Mouse (Mus musculus) MEL (cell line): ENCODE measurements at regions not wholly inside any gene's neighbourhood (a gene's known extent, or its start where the extent isn't known, plus 50 kb on each side); places are given as distances from the start of the nearest gene placed in this dataset.

ENCODE experiments used
- DNase-seq: peaks from one replicate; pipeline ENCODE4 v3.0.0; 2011; ENCODE audit warnings: low read depth, low spot score
- H3K27ac ChIP-seq: 2 replicates; pipeline ENCODE4 v1.5.1; 2012; ENCODE audit warnings: low read depth, mild to moderate bottlenecking, control low read depth, low read length, moderate library complexity; ENCODE audit not compliant: control insufficient read depth
- H3K27me3 ChIP-seq, 2 experiments: fragments of 150-350 bp in 1 of 2; sonication (generic) in 1 of 2; 2 replicates each; pipeline ENCODE4 v1.6.1; 2012; ENCODE audit warnings: low read length in 2 of 2, mild to moderate bottlenecking in 2 of 2, improper control_type of control experiment in 1 of 2, moderate library complexity in 1 of 2; ENCODE audit not compliant: insufficient read depth in 2 of 2, control insufficient read depth in 1 of 2
- H3K36me3 ChIP-seq, 2 experiments: 2 replicates each; pipeline ENCODE4 v1.6.1; 2012 to 2014; ENCODE audit warnings: low read length in 2 of 2, improper control_type of control experiment in 1 of 2, inconsistent platforms in 1 of 2, mild to moderate bottlenecking in 1 of 2; ENCODE audit not compliant: insufficient read depth in 2 of 2, control insufficient read depth in 1 of 2
- H3K4me1 ChIP-seq, 2 experiments: fragments of 150-350 bp in 1 of 2; sonication (generic) in 1 of 2; 2 replicates each; pipeline ENCODE4 v1.6.1; 2012; ENCODE audit warnings: low read length in 2 of 2, improper control_type of control experiment in 1 of 2, mild to moderate bottlenecking in 1 of 2; ENCODE audit not compliant: insufficient read depth in 2 of 2, control insufficient read depth in 1 of 2
- H3K4me3 ChIP-seq, 2 experiments: fragments of 150-350 bp in 1 of 2; sonication (generic) in 1 of 2; 2 replicates each; pipeline ENCODE4 v1.5.1; 2012; ENCODE audit warnings: low read depth in 2 of 2, low read length in 2 of 2, mild to moderate bottlenecking in 2 of 2, moderate library complexity in 2 of 2, control low read depth in 1 of 2, improper control_type of control experiment in 1 of 2; ENCODE audit not compliant: control insufficient read depth in 1 of 2, insufficient read depth in 1 of 2
- H3K79me2 ChIP-seq: 2 replicates; pipeline ENCODE4 v1.6.1; 2012; ENCODE audit warnings: mild to moderate bottlenecking, low read length, moderate library complexity; ENCODE audit not compliant: control insufficient read depth, poor library complexity, insufficient read depth
- H3K9ac ChIP-seq: 2 replicates; pipeline ENCODE4 v1.6.1; 2012; ENCODE audit warnings: low read depth, mild to moderate bottlenecking, control low read depth, low read length, moderate library complexity; ENCODE audit not compliant: control insufficient read depth, poor library complexity, severe bottlenecking
- H3K9me3 ChIP-seq: fragments of 150-350 bp; sonication (generic); replicated peaks from 2 replicates; pipeline ENCODE4 v1.6.1; 2012; ENCODE audit warnings: mild to moderate bottlenecking, low read length, improper control_type of control experiment, moderate library complexity; ENCODE audit not compliant: insufficient read depth
- BHLHE40 ChIP-seq: IDR thresholded peaks from 2 replicates; pipeline ENCODE4 v1.6.1; 2012; ENCODE audit warnings: low read depth, mild to moderate bottlenecking, inconsistent platforms, low read length, improper control_type of control experiment, borderline replicate concordance
- CTCF ChIP-seq, 3 experiments: IDR thresholded peaks in 2 of 3; conservative IDR thresholded peaks in 1 of 3; 2 replicates each; pipeline ENCODE4 v1.5.1; 2011 to 2012; ENCODE audit warnings: low read length in 3 of 3, low read depth in 2 of 3, mild to moderate bottlenecking in 2 of 3, improper control_type of control experiment in 1 of 3, inconsistent platforms in 1 of 3, mixed read lengths in 1 of 3, moderate library complexity in 1 of 3; ENCODE audit not compliant: control insufficient read depth in 1 of 3, insufficient read depth in 1 of 3, poor library complexity in 1 of 3, severe bottlenecking in 1 of 3
- E2F4 ChIP-seq: IDR thresholded peaks from 2 replicates; pipeline ENCODE4 v1.6.1; 2011; ENCODE audit warnings: low read depth, low read length, improper control_type of control experiment, borderline replicate concordance
- HCFC1 ChIP-seq: IDR thresholded peaks from 2 replicates; pipeline ENCODE4 v1.6.1; 2012; ENCODE audit warnings: low read depth, mild to moderate bottlenecking, inconsistent platforms, low read length, improper control_type of control experiment, moderate library complexity
- JUND ChIP-seq: IDR thresholded peaks from 2 replicates; pipeline ENCODE4 v1.6.1; 2011; ENCODE audit warnings: low read depth, mild to moderate bottlenecking, improper control_type of control experiment, low read length
- MAFK ChIP-seq: IDR thresholded peaks from 2 replicates; pipeline ENCODE4 v1.6.1; 2011; ENCODE audit warnings: low read depth, mild to moderate bottlenecking, low read length, improper control_type of control experiment, borderline replicate concordance
- MAX ChIP-seq: IDR thresholded peaks from 2 replicates; pipeline ENCODE4 v1.6.1; 2011; ENCODE audit warnings: low read length, improper control_type of control experiment
- MAZ ChIP-seq: IDR thresholded peaks from 2 replicates; pipeline ENCODE4 v1.6.1; 2012; ENCODE audit warnings: low read depth, mild to moderate bottlenecking, inconsistent platforms, low read length, improper control_type of control experiment
- MXI1 ChIP-seq: IDR thresholded peaks from 2 replicates; pipeline ENCODE4 v1.6.1; 2011; ENCODE audit warnings: mild to moderate bottlenecking, low read depth, low read length, improper control_type of control experiment
- MYB ChIP-seq: IDR thresholded peaks from 2 replicates; pipeline ENCODE4 v1.6.1; 2011; ENCODE audit warnings: mild to moderate bottlenecking, low read depth, low read length, improper control_type of control experiment
- NRF1 ChIP-seq: IDR thresholded peaks from 2 replicates; pipeline ENCODE4 v1.6.1; 2014; ENCODE audit warnings: low read depth, mild to moderate bottlenecking, inconsistent platforms, low read length, improper control_type of control experiment, moderate library complexity; ENCODE audit not compliant: poor library complexity, insufficient read depth, severe bottlenecking
- POLR2AphosphoS2 ChIP-seq: IDR thresholded peaks from 2 replicates; pipeline ENCODE4 v1.6.1; 2011; ENCODE audit warnings: low read length, improper control_type of control experiment
- RAD21 ChIP-seq: IDR thresholded peaks from 2 replicates; pipeline ENCODE4 v1.6.1; 2011; ENCODE audit warnings: mild to moderate bottlenecking, low read depth, low read length, improper control_type of control experiment
- SMC3 ChIP-seq: IDR thresholded peaks from 2 replicates; pipeline ENCODE4 v1.6.1; 2011; ENCODE audit warnings: low read depth, low read length, improper control_type of control experiment
- TAL1 ChIP-seq: IDR thresholded peaks from 2 replicates; pipeline ENCODE4 v1.6.1; 2012; ENCODE audit warnings: mild to moderate bottlenecking, inconsistent platforms, low read length, moderate library complexity, mixed read lengths
- TBP ChIP-seq: IDR thresholded peaks from 2 replicates; pipeline ENCODE4 v1.8.0; 2011; ENCODE audit warnings: low read depth, low read length, improper control_type of control experiment
- TCF12 ChIP-seq: IDR thresholded peaks from 2 replicates; pipeline ENCODE4 v1.6.1; 2014; ENCODE audit warnings: low read depth, mild to moderate bottlenecking, inconsistent platforms, low read length, improper control_type of control experiment, moderate library complexity
- UBTF ChIP-seq: IDR thresholded peaks from 2 replicates; pipeline ENCODE4 v1.6.1; 2012; ENCODE audit warnings: low read depth, mild to moderate bottlenecking, inconsistent platforms, low read length, improper control_type of control experiment, moderate library complexity, borderline replicate concordance; ENCODE audit not compliant: insufficient read depth
- USF1 ChIP-seq: IDR thresholded peaks from 2 replicates; pipeline ENCODE4 v1.6.1; 2014; ENCODE audit warnings: low read depth, mild to moderate bottlenecking, inconsistent platforms, low read length, improper control_type of control experiment, moderate library complexity
- USF2 ChIP-seq, 2 experiments: IDR thresholded peaks; 2 replicates each; pipeline ENCODE4 v1.6.1; 2011 to 2012; ENCODE audit warnings: improper control_type of control experiment in 2 of 2, low read length in 2 of 2, borderline replicate concordance in 1 of 2, inconsistent platforms in 1 of 2, low read depth in 1 of 2, mild to moderate bottlenecking in 1 of 2; ENCODE audit not compliant: insufficient read depth in 1 of 2
- ZC3H11A ChIP-seq: IDR thresholded peaks from 2 replicates; pipeline ENCODE4 v1.6.1; 2012; ENCODE audit warnings: low read depth, mild to moderate bottlenecking, inconsistent platforms, low read length, improper control_type of control experiment
- ZMIZ1 ChIP-seq: IDR thresholded peaks from 2 replicates; pipeline ENCODE4 v1.6.1; 2012; ENCODE audit warnings: low read depth, mild to moderate bottlenecking, inconsistent platforms, low read length, improper control_type of control experiment, moderate library complexity
- ZNF384 ChIP-seq: IDR thresholded peaks from 2 replicates; pipeline ENCODE4 v1.6.1; 2012; ENCODE audit warnings: low read depth, mild to moderate bottlenecking, inconsistent platforms, low read length, improper control_type of control experiment

DNA sequence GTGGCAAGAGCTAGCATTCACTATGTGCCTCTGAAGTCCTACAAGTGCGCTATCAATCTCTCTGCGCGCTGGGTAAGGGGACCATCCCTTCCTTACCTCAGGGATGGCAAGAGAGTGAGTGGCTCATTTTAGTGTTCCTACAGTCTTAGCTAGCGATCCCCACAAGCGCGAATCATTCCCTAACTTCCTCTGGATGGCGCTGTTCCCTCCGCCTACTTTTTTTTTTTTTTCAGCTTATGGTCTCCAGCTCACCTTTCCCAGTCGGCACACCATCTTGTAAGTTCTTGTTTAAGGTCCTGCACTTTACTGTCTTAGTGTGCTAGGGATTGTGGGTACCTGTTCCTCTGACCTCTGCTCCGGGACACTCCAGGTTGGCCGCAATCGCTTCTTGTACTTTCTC lies 215.7 kb upstream of the Hes1 start:
- TF ChIP-seq POLR2AphosphoS2 (no peak), ZNF384 (peak; percentile 80), CTCF (IDR thresholded peaks at IDR 0.05 in 2 of 3, conservative IDR thresholded peaks at IDR 0.05 in 1 of 3; ENCODE audit: control insufficient read depth in 1 of 3, insufficient read depth in 1 of 3, low read depth in 2 of 3, low read length in 3 of 3, poor library complexity in 1 of 3, severe bottlenecking in 1 of 3) (peak; percentile 19 to 25 (median 21); a peak in 2 of 6 replicates), NRF1 (no peak)
- TF ChIP-seq, all 39 proteins: peak for 2
- H3K4me1 ChIP-seq = peaks cover 36 to 49% of the 10 kb centered on the region in 2 experiments
- no peak overlapping the region; the same call in 1 of the 2 replicates for H3K9ac ChIP-seq
- no peaks in the 10 kb centered on the region for H3K9me3 ChIP-seq
- no peaks in the 10 kb centered on the region; the same call in 1 of the 2 replicates for H3K79me2 ChIP-seq
- H3K4me3 ChIP-seq = no peak overlapping the region
- peak overlapping the region; percentile 92 for H3K27ac ChIP-seq
- H3K36me3 ChIP-seq = peaks cover 0 to 49% of the 10 kb centered on the region in 2 experiments; a peak in 2 of 4 replicates
- no peaks in the 10 kb centered on the region for H3K27me3 ChIP-seq
- DNase-seq = no peak

GRCm38 (mm10) chr16:29849511-29849910 lies 214.7 kb upstream of the Hes1 start:
- TF ChIP-seq MAX (no peak), TBP (no peak), TCF12 (no peak), MAFK (no peak), HCFC1 (no peak), SMC3 (no peak), UBTF (no peak)
- TF ChIP-seq, all 39 proteins: peak for 0
- Histone ChIP-seq H3K27ac (no peak overlapping the region), H3K36me3 (peaks cover 0 to 40% of the 10 kb centered on the region in 2 experiments; a peak in 2 of 4 replicates), H3K79me2 (no peaks in the 10 kb centered on the region; the same call in 1 of the 2 replicates), H3K9me3 (no peaks in the 10 kb centered on the region), H3K9ac (no peak overlapping the region), H3K4me3 (no peak overlapping the region), H3K4me1 (peaks cover 28 to 39% of the 10 kb centered on the region in 2 experiments), H3K27me3 (no peaks in the 10 kb centered on the region; a peak in 1 of 4 replicates)
- peak; percentile 49 for DNase-seq

DNA sequence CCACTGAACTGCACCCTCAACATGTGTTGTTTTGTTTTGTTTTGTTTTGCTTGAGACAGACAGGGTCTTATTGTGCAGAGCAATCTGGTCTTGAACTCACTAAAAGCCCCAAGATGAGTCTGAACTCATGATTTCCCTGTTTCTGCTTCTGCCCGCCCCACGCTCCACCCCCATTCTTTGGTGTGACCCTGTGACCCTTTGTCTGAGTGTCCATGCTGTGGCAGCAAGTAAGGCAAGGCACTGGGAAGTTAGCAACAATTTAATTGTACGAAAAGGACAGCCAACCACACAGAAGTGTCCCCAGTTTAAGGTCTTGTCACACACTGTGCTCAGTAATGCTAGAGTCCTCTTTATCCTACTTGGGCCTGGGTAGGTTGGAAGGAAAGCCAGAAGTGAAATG lies 213.6 kb upstream of the Hes1 start:
- no peak overlapping the region for H3K9ac ChIP-seq

More for the DNA sequence above, 213.6 kb upstream of the Hes1 start:
- no peak for DNase-seq
- Histone ChIP-seq H3K36me3 (peaks cover 0 to 31% of the 10 kb centered on the region in 2 experiments; a peak in 2 of 4 replicates), H3K4me1 (peaks cover 19 to 30% of the 10 kb centered on the region in 2 experiments), H3K79me2 (no peaks in the 10 kb centered on the region; the same call in 1 of the 2 replicates), H3K27ac (no peak overlapping the region), H3K4me3 (no peak overlapping the region), H3K9me3 (no peaks in the 10 kb centered on the region), H3K27me3 (no peaks in the 10 kb centered on the region; a peak in 1 of 4 replicates)
- TF ChIP-seq RAD21 (no peak), MYB (no peak), BHLHE40 (no peak), E2F4 (no peak), ZC3H11A (no peak), TAL1 (no peak), MXI1 (no peak), USF2 (IDR thresholded peaks at IDR 0.05; ENCODE audit: borderline replicate concordance in 1 of 2, insufficient read depth in 1 of 2, low read depth in 1 of 2, low read length in 2 of 2) (no peak), USF1 (no peak), MAZ (no peak), ZMIZ1 (no peak), CTCF (IDR thresholded peaks at IDR 0.05 in 2 of 3, conservative IDR thresholded peaks at IDR 0.05 in 1 of 3; ENCODE audit: control insufficient read depth in 1 of 3, insufficient read depth in 1 of 3, low read depth in 2 of 3, low read length in 3 of 3, poor library complexity in 1 of 3, severe bottlenecking in 1 of 3) (no peak), ZNF384 (no peak), SMC3 (no peak), JUND (no peak)
